Mouse (Mus musculus) sigmoid colon, adult 10 weeks (tissue): ENCODE results near the gene Rbm38. TPM values are rescaled to one million over a fixed set of nuclear protein-coding genes. Genes with fewer than 3 reads are reported as not detected.

Source experiments
- polyA plus RNA-seq: library from polyadenylated mRNA; stranded (reverse); fragments of 350-450 nt; fragmentation: Illumina TruSeq; extraction: RNeasy Lipid Tissue Mini Kit (QIAGEN cat#74804); gene quantifications from one replicate; pipeline ENCODE4 v1.2.3, GENCODE M21; 2014; ENCODE audit warnings: low read depth, low replicate concordance

The Rbm38 gene
- polyA plus RNA-seq: 0.22 TPM

GRCm38 (mm10) chr2:173020430-173020829 lies at the start of gene Rbm38:
Gene Rbm38, plus strand, starts transcription at chr2:173020498.

GRCm38 (mm10) chr2:172977409-172978130 lies 42.7 kb upstream of the Rbm38 start, which contains the start of gene Spo11:
Gene Spo11, plus strand, starts transcription at chr2:172977700.

GRCm38 (mm10) chr2:172999630-173000284 lies 20.5 kb upstream of the Rbm38 start, which contains the start of gene Rae1:
Gene Rae1, plus strand, starts transcription at chr2:173000117.

Other genes with a start within 250 kb of the Rbm38 start
- gene Bmp7, start 80.2 kb upstream of the Rbm38 start, polyA plus RNA-seq: 1.3 TPM
- gene Spo11, start 42.8 kb upstream of the Rbm38 start, polyA plus RNA-seq: 0.22 TPM
- 31.1 TPM for gene Rae1, start 20.4 kb upstream of the Rbm38 start, polyA plus RNA-seq
- 0.32 TPM for gene Ctcfl, start 99.0 kb downstream of the Rbm38 start, polyA plus RNA-seq
- gene Pck1, start 132.6 kb downstream of the Rbm38 start, polyA plus RNA-seq: 89.0 TPM
- 14.3 TPM for gene Zbp1, start 198.4 kb downstream of the Rbm38 start, polyA plus RNA-seq